Mouse (Mus musculus) thymus, adult 2 months (tissue): ENCODE measurements around the gene Ikzf4.
"Not testable (repeated sequence)": the region's sequence is repeated elsewhere in the genome, so short reads cannot be mapped to it uniquely, and the experiment has no call there.

Experiments
- CTCF ChIP-seq: fragments of 200-500 bp; IDR thresholded peaks from 2 replicates; pipeline ENCODE4 v1.5.1; 2012; ENCODE audit warnings: mild to moderate bottlenecking, control low read depth, low read length, moderate library complexity, borderline replicate concordance; ENCODE audit not compliant: control insufficient read depth, poor library complexity, insufficient read depth; ENCODE audit errors: extremely low read depth
- POLR2A ChIP-seq: fragments of 200-500 bp; IDR thresholded peaks from 2 replicates; pipeline ENCODE4 v1.6.1; 2012; ENCODE audit warnings: mild to moderate bottlenecking, low read length, control low read depth, moderate library complexity; ENCODE audit not compliant: control insufficient read depth, poor library complexity, insufficient read depth; ENCODE audit errors: extremely low read depth

DNA sequence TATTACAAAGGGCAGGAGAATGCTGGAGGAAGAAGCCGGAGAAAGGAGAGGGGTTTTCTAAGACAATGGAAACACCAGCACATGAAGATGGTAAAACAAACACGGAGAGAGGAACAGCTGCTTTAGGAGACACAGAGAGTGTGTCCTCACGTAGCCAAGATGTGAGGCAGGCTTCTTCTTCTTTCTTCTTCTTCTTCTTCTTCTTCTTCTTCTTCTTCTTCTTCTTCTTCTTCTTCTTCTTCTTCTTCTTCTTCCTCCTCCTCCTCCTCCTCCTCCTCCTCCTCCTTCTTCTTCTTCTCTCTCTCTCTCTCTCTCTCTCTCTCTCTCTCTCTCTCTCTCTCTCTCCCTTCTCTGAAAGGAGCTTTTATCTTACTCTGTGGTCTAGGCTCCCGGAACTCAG is 32.0 kb downstream of the Ikzf4 start:
- not testable (repeated sequence) for TF ChIP-seq POLR2A, CTCF
